Mouse (Mus musculus): ENCODE measurements around the gene Ctnnbl1. TPM values are rescaled to one million over a fixed set of nuclear protein-coding genes. Genes with fewer than 3 reads are reported as not detected.

Ctnnbl1 gene
- polyA plus RNA-seq, 1 experiment = 27.0 TPM

- WGBS = 85% methylated on average over 6 of the region's 6 CpGs
Observed at GRCm38 (mm10) chr2:157830101-157830500, 92.9 kb downstream of the Ctnnbl1 start.

DNA sequence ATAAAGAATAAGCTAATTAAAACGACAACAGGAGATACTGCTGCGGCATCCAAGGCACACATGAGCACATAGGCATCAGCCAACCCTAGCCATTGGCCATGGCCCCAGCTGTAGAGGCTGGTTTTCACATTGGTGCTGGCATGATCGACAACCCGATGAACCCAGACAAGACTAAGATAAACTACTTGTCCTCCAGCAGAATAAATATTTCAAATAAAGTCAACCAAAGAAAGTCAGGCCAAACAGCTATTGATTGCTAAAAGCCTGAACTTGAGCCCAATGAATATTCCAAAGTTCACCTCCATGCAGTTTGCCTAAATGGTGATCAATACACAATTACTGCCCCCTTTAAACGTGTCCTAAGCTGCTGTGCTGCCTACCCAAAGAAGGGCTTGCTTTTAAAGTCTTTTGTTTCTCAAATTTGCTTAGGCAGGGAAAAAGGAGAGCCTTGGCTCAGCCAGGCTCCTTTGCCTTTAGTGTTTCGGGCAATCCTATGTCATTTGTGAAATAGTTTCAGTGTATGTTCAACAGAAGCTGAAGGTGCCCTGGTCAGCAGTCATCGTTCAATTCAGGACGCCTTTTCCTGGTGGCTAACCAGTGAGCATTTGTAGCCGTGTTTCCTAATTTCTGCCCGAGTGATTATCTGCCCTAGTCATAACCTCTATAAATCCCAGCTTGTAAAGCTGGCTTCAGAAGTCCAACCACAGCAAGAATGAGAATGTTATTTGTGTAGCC lies 93.6 kb downstream of the Ctnnbl1 start:
- 92% methylated on average over 10 of the region's 10 CpGs for WGBS
- no peak overlapping the region for H3K4me3 ChIP-seq (replicated peaks; ENCODE audit: extremely low read depth, low read depth, low read length)
- TF ChIP-seq POLR2A (IDR thresholded peaks at IDR 0.05; ENCODE audit: borderline replicate concordance, extremely low read depth, low read depth, low read length) (no peak), CTCF (IDR thresholded peaks at IDR 0.05; ENCODE audit: insufficient read depth, low read length) (no peak)
- no peak for DNase-seq
- no peaks in the 10 kb centered on the region for H3K4me1 ChIP-seq (ENCODE audit: control insufficient read depth, insufficient read depth, low read length)

More at GRCm38 (mm10) chr2:157830101-157830500, 92.9 kb downstream of the Ctnnbl1 start:
- no peak for DNase-seq
- Histone ChIP-seq H3K4me3 (replicated peaks; ENCODE audit: extremely low read depth, low read depth, low read length) (no peak overlapping the region), H3K4me1 (ENCODE audit: control insufficient read depth, insufficient read depth, low read length) (no peaks in the 10 kb centered on the region)
- TF ChIP-seq POLR2A (IDR thresholded peaks at IDR 0.05; ENCODE audit: borderline replicate concordance, extremely low read depth, low read depth, low read length) (no peak), CTCF (IDR thresholded peaks at IDR 0.05; ENCODE audit: insufficient read depth, low read length) (no peak)

DNA sequence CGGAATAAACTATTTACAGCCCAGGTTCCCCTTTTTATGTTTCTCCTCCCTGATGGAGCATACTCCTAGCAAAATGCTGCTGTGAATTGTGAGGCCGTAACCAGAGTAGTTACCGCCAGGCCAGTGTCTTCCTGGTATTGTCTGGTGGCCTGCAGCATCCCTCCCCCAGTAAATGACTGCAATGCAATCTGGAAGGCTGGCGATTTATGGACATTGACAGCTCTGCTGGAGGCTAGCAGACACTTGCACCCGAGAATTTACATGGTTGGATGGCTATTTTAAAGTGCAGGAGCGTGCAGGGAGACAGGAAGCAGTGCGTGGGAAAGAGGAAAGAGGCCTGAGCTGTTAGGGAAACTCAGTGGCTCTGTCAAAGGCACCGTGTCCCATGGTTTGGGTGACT lies 99.8 kb downstream of the Ctnnbl1 start:
- 53% methylated on average over 8 of the region's 8 CpGs for WGBS
- H3K4me1 ChIP-seq (ENCODE audit: control insufficient read depth, insufficient read depth, low read length) = no peaks in the 10 kb centered on the region
- no peak for TF ChIP-seq CTCF (IDR thresholded peaks at IDR 0.05; ENCODE audit: insufficient read depth, low read length)

GRCm38 (mm10) chr2:157838206-157838923 lies 101.2 kb downstream of the Ctnnbl1 start:
- WGBS = 83% methylated on average over 13 of the region's 13 CpGs
- DNase-seq = no peak

More for the DNA sequence above, 99.8 kb downstream of the Ctnnbl1 start:
- DNase-seq = no peak
- H3K4me3 ChIP-seq (replicated peaks; ENCODE audit: extremely low read depth, low read depth, low read length) = no peak overlapping the region

DNA sequence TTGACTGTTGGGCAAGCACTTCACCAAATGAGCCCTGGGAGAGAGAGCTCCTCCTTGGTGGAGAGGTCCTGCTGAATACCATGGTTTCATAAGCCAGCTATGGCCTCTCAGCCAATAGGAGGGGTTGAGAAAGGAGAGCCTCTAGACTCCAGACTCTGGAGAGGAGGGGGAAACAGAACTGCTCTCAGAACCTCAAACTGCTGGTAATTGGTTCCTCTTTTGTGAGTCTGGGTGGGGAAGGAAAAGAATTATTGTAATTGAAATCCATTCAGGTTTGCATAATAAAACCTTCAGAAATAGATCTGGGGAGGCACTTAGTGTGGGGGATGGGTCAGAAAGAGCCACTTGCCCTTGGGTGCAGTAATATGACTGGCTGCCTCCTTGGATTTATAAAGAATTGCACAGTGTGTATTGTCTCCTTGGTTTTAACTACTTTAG lies 103.5 kb downstream of the Ctnnbl1 start:
- TF ChIP-seq CTCF (IDR thresholded peaks at IDR 0.05; ENCODE audit: insufficient read depth, low read length) (no peak), POLR2A (IDR thresholded peaks at IDR 0.05; ENCODE audit: borderline replicate concordance, extremely low read depth, low read depth, low read length) (no peak)
- Histone ChIP-seq H3K4me3 (replicated peaks; ENCODE audit: extremely low read depth, low read depth, low read length) (no peak overlapping the region), H3K4me1 (ENCODE audit: control insufficient read depth, insufficient read depth, low read length) (no peaks in the 10 kb centered on the region)
- no peak for DNase-seq

More at GRCm38 (mm10) chr2:157838206-157838923, 101.2 kb downstream of the Ctnnbl1 start:
- Histone ChIP-seq H3K4me1 (ENCODE audit: control insufficient read depth, insufficient read depth, low read length) (no peaks in the 10 kb centered on the region), H3K4me3 (replicated peaks; ENCODE audit: extremely low read depth, low read depth, low read length) (no peak overlapping the region)
- no peak for TF ChIP-seq POLR2A (IDR thresholded peaks at IDR 0.05; ENCODE audit: borderline replicate concordance, extremely low read depth, low read depth, low read length)
- TF ChIP-seq CTCF (IDR thresholded peaks at IDR 0.05; ENCODE audit: insufficient read depth, low read length) = no peak

GRCm38 (mm10) chr2:157841121-157841520 lies 103.9 kb downstream of the Ctnnbl1 start:
- DNase-seq = no peak
- WGBS = 69% methylated on average over 6 of the region's 6 CpGs
- TF ChIP-seq CTCF (IDR thresholded peaks at IDR 0.05; ENCODE audit: insufficient read depth, low read length) (no peak), POLR2A (IDR thresholded peaks at IDR 0.05; ENCODE audit: borderline replicate concordance, extremely low read depth, low read depth, low read length) (no peak)
- Histone ChIP-seq H3K4me3 (replicated peaks; ENCODE audit: extremely low read depth, low read depth, low read length) (no peak overlapping the region), H3K4me1 (ENCODE audit: control insufficient read depth, insufficient read depth, low read length) (no peaks in the 10 kb centered on the region)

DNA sequence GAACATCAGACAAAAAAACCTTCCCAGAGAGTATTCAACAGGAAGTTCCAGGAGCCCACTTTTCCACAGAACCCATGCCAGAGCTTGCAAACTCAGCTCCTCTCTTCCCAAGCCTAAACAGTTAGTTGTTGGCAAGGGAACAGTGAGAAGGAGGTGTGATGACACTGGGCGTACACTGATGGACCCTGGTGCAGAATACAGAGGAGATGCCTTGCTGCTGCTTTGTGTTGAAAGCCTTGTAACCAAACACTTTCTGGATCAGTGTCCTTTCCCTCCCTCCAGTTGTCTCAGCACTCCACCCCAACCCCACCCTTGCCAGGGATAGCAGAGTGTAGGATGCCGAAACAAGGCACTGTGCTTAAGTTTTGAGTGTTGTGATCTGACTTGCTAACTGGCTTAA lies 107.5 kb downstream of the Ctnnbl1 start:
- Histone ChIP-seq H3K4me3 (replicated peaks; ENCODE audit: extremely low read depth, low read depth, low read length) (no peak overlapping the region), H3K4me1 (ENCODE audit: control insufficient read depth, insufficient read depth, low read length) (no peaks in the 10 kb centered on the region)
- no peak for DNase-seq
- TF ChIP-seq CTCF (IDR thresholded peaks at IDR 0.05; ENCODE audit: insufficient read depth, low read length) (no peak), POLR2A (IDR thresholded peaks at IDR 0.05; ENCODE audit: borderline replicate concordance, extremely low read depth, low read depth, low read length) (no peak)
- 62% methylated on average over 2 of the region's 2 CpGs for WGBS

DNA sequence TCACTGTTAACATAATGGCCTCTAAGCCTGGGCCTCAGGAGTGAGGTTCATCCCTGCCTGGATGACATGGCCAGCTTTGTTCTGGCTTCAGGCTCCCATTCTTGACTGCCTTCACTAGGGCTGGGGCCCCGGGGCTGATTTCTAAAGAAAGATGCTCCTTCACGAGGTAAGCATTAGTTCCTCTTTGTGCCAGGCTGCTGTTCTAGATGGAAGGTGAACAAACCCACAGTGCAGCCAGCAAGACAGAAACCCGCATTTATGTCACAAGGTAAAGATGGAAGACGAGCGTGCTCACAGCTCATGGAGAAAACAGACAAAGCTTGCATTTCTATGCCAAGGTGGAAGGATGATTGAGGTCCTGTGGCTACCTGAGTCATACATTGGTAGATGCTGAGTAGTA lies 108.6 kb downstream of the Ctnnbl1 start:
- 89% methylated on average over 5 of the region's 5 CpGs for WGBS
- no peak for DNase-seq
- Histone ChIP-seq H3K4me3 (replicated peaks; ENCODE audit: extremely low read depth, low read depth, low read length) (no peak overlapping the region), H3K4me1 (ENCODE audit: control insufficient read depth, insufficient read depth, low read length) (no peaks in the 10 kb centered on the region)
- TF ChIP-seq CTCF (IDR thresholded peaks at IDR 0.05; ENCODE audit: insufficient read depth, low read length) (no peak), POLR2A (IDR thresholded peaks at IDR 0.05; ENCODE audit: borderline replicate concordance, extremely low read depth, low read depth, low read length) (no peak)

GRCm38 (mm10) chr2:157853135-157853534 lies 115.9 kb downstream of the Ctnnbl1 start:
- H3K4me3 ChIP-seq (replicated peaks; ENCODE audit: extremely low read depth, low read depth, low read length) = no peak overlapping the region
- WGBS = 80% methylated on average over 3 of the region's 3 CpGs
- DNase-seq = no peak
- TF ChIP-seq CTCF (IDR thresholded peaks at IDR 0.05; ENCODE audit: insufficient read depth, low read length) (no peak), POLR2A (IDR thresholded peaks at IDR 0.05; ENCODE audit: borderline replicate concordance, extremely low read depth, low read depth, low read length) (no peak)
- no peaks in the 10 kb centered on the region for H3K4me1 ChIP-seq (ENCODE audit: control insufficient read depth, insufficient read depth, low read length)

GRCm38 (mm10) chr2:157855814-157856213 lies 118.6 kb downstream of the Ctnnbl1 start:
- DNase-seq = no peak
- WGBS = 88% methylated on average over 6 of the region's 6 CpGs
- TF ChIP-seq CTCF (IDR thresholded peaks at IDR 0.05; ENCODE audit: insufficient read depth, low read length) (no peak), POLR2A (IDR thresholded peaks at IDR 0.05; ENCODE audit: borderline replicate concordance, extremely low read depth, low read depth, low read length) (no peak)
- no peaks in the 10 kb centered on the region for H3K4me1 ChIP-seq (ENCODE audit: control insufficient read depth, insufficient read depth, low read length)
- no peak overlapping the region for H3K4me3 ChIP-seq (replicated peaks; ENCODE audit: extremely low read depth, low read depth, low read length)

Data from lung, adult 2 months (tissue).